In the genomic region with DNA sequence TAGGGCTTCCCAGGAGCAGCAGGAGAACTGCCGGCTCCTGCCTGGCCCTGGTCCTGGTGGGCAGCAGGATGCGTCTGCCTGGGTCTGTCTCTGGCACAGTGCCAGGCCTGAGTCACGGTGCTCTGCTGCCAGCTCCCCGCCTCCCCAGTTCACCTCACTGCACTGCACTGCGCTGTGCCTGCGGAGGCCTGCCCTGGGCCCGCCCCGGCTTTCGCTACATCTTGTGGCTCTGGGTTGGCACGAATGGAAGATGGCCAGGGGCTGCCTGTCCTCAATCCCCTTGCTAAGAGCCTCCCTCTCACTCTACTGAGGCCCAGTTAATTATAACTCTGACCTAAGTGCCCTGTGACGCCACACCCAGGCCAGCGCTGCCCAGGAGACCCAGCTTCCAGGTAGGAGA, we compare ENCODE assay signal across 9 mouse cellular contexts. TPM values are rescaled to one million over a fixed set of nuclear protein-coding genes. Genes with fewer than 3 reads are reported as not detected.
DNase-seq lines count a peak whose midpoint lies in the region; ATAC-seq and TF ChIP-seq lines count a peak whose summit lies in the region.
"Had no signal": no experiment of that assay in that cellular context is flagged by ENCODE, and none has a peak within 500 bp of the region (broad histone marks: within the 10 kb centered on the region; RNA-seq: fewer than 3 reads in every experiment).

A gene (plus strand): TSS at position 204 of the 400 bp plus-strand sequence.

- no peak within 1 kb of the TSS for H3K9ac ChIP-seq in lung, embryonic 16.5 days (ENCODE audit: low read length)
- H3K9ac ChIP-seq in hindbrain, postnatal 0 days (replicated peaks; ENCODE audit: low read length), result no peak within 1 kb of the TSS

- H3K27ac ChIP-seq in lung, embryonic 16.5 days (ENCODE audit: low read length), result no peak within 1 kb of the TSS
- peak within 1 kb of the TSS; percentile 84 for H3K27ac ChIP-seq in gastrocnemius, adult 2 months
- H3K27ac ChIP-seq in hindbrain, postnatal 0 days, result no peak within 1 kb of the TSS
- no peak within 1 kb of the TSS for H3K27ac ChIP-seq in left cerebral cortex, adult 2 months

- no peaks in the 10 kb centered on the region for H3K9me3 ChIP-seq in lung, embryonic 16.5 days (ENCODE audit: control insufficient read depth, low read length)
- H3K9me3 ChIP-seq in hindbrain, postnatal 0 days (ENCODE audit: low read length), result no peaks in the 10 kb centered on the region

- DNase-seq in lung, postnatal 36 days, result no peak
- peak; percentile 80 for DNase-seq in cerebellum, adult 11 months
- peak; percentile 71 for DNase-seq in gastrocnemius, adult 2 months
- DNase-seq in hindbrain, postnatal 0 days (ENCODE audit: low spot score), result peak; percentile 78
- no peak for DNase-seq in adipocyte (ENCODE audit: low spot score)
- no peak for DNase-seq in left cerebral cortex, adult 2 months (ENCODE audit: extremely low spot score in 1 of 2, low spot score in 2 of 2)

- intact Hi-C loops in gastrocnemius, adult 2 months (cut with DNase I), result no loop called here
- intact Hi-C loops in left cerebral cortex, adult 2 months (cut with DNase I), result no loop called here

- no peak for TF ChIP-seq CTCF in gastrocnemius, adult 2 months (IDR thresholded peaks at IDR 0.05)
- no peak for TF ChIP-seq CTCF in hindbrain, postnatal 0 days (IDR thresholded peaks at IDR 0.05; ENCODE audit: low read depth)
- no peak for TF ChIP-seq CTCF in left cerebral cortex, adult 2 months (IDR thresholded peaks at IDR 0.05)

- no peak within 1 kb of the TSS for H3K4me3 ChIP-seq in lung, embryonic 16.5 days (ENCODE audit: low read length)
- peak within 1 kb of the TSS; percentile 57 for H3K4me3 ChIP-seq in gastrocnemius, adult 2 months
- H3K4me3 ChIP-seq in hindbrain, postnatal 0 days (ENCODE audit: low read length), result no peak within 1 kb of the TSS
- H3K4me3 ChIP-seq in left cerebral cortex, adult 2 months, result no peak within 1 kb of the TSS

- WGBS in lung, embryonic 16.5 days, result 60% methylated on average over 12 of the region's 12 CpGs
- WGBS in hindbrain, postnatal 0 days, result 37% methylated on average over 12 of the region's 12 CpGs

- peak; percentile 16; the same call in 1 of the 2 replicates for ATAC-seq in lung, embryonic 16.5 days (ENCODE audit: low read depth)
- peak; percentile 59 for ATAC-seq in hindbrain, postnatal 0 days
- peak; percentile 49 for ATAC-seq in megakaryocyte progenitor cell, adult 5-6 weeks (replicated peaks; ENCODE audit: poor library complexity)
- ATAC-seq: Patski had no signal

- H3K36me3 ChIP-seq in lung, embryonic 16.5 days (ENCODE audit: control insufficient read depth, insufficient read depth, low read length), result peaks cover 45% of the 10 kb centered on the region
- peaks cover 43% of the 10 kb centered on the region for H3K36me3 ChIP-seq in hindbrain, postnatal 0 days (ENCODE audit: insufficient read depth, low read length)

- no peaks in the 10 kb centered on the region; the same call in 1 of the 2 replicates for H3K4me1 ChIP-seq in lung, embryonic 16.5 days (replicated peaks; ENCODE audit: control insufficient read depth, insufficient read depth, low read length)
- peaks cover 1% of the 10 kb centered on the region for H3K4me1 ChIP-seq in hindbrain, postnatal 0 days (ENCODE audit: insufficient read depth, low read length)

- H3K4me2 ChIP-seq in lung, embryonic 16.5 days (ENCODE audit: low read depth, low read length), result no peak within 1 kb of the TSS
- no peak within 1 kb of the TSS for H3K4me2 ChIP-seq in hindbrain, postnatal 0 days (ENCODE audit: low read depth, low read length)

- no peaks in the 10 kb centered on the region for H3K27me3 ChIP-seq in lung, embryonic 16.5 days (ENCODE audit: control insufficient read depth, insufficient read depth, low read depth, low read length)
- no peaks in the 10 kb centered on the region for H3K27me3 ChIP-seq in hindbrain, postnatal 0 days (ENCODE audit: insufficient read depth, low read length)
- H3K27me3 ChIP-seq: Patski had no signal

RNA-seq across cellular contexts. Expression of the gene that starts here (rescaled TPM):
- 0.14 and 0.25 TPM in 2 replicates for polyA plus RNA-seq in lung, embryonic 16.5 days (2015; fragmentation: Nextera tagmentation; extraction: Ambion mirVana)
- total RNA-seq in gastrocnemius, adult 2 months (2021), result 10 to 100 TPM in 1 of 2 experiments, 1 to 10 TPM in 1; 7.8 to 14.4 TPM
- 0.68 and 1.2 TPM in 2 replicates for total RNA-seq in hindbrain, postnatal 0 days (2014; rRNA removed)
- polyA plus RNA-seq in hindbrain, postnatal 0 days (2015; fragmentation: Nextera tagmentation; extraction: Ambion mirVana), result 0.11 and 0.18 TPM in 2 replicates
- total RNA-seq in megakaryocyte progenitor cell, adult 5-6 weeks (2015), result not detected in 2 replicates
- total RNA-seq in megakaryocyte progenitor cell, adult 5-6 weeks (2017), result 0.17 TPM in 1 of 2 replicates, not detected in the other
- under 1 TPM; 0.40 to 0.43 TPM for total RNA-seq in left cerebral cortex, adult 2 months (2021)

Comparison
In these comparisons a context has a peak if more than half of its experiments do, and no peak if none do; other contexts are left out.
1. Peak in ATAC-seq in lung, embryonic 16.5 days; RNA of the gene not detected or under 1 TPM.
2. Peak in ATAC-seq in megakaryocyte progenitor cell, adult 5-6 weeks; RNA of the gene not detected or under 1 TPM.
3. DNase-seq: peak in cerebellum, adult 11 months (single experiment), gastrocnemius, adult 2 months (single experiment) and hindbrain, postnatal 0 days (single experiment); none in lung, postnatal 36 days (single experiment), adipocyte (single experiment) and left cerebral cortex, adult 2 months (0 of 2).
4. Peak in every context shown above with its lines, with median percentiles within 50 percentile points of each other: ATAC-seq.